Mouse (Mus musculus): ENCODE data around the gene Prmt7. TPM values are rescaled to one million over a fixed set of nuclear protein-coding genes. Genes with fewer than 3 reads are reported as not detected.
A peak's percentile ranks its signal among the peaks of the same experiment; 100 is the strongest.

The Prmt7 gene
- total RNA-seq (2021), result 10 to 100 TPM; 27.5 to 29.8 TPM
- long read RNA-seq, experiment 1, transcript Prmt7-201 (18 exons, 3,472 nt), result major isoform, 116 of 156 reads
- long read RNA-seq, experiment 1, partial matches to known transcripts, result 35 of 156 reads
- long read RNA-seq, experiment 1, other reads (novel, unspliced or antisense), result 5 of 156 reads
- long read RNA-seq, experiment 2, transcript Prmt7-201 (18 exons, 3,472 nt), result major isoform, 114 of 164 reads
- long read RNA-seq, experiment 2, partial matches to known transcripts, result 44 of 164 reads
- long read RNA-seq, experiment 2, other reads (novel, unspliced or antisense), result 6 of 164 reads

DNA sequence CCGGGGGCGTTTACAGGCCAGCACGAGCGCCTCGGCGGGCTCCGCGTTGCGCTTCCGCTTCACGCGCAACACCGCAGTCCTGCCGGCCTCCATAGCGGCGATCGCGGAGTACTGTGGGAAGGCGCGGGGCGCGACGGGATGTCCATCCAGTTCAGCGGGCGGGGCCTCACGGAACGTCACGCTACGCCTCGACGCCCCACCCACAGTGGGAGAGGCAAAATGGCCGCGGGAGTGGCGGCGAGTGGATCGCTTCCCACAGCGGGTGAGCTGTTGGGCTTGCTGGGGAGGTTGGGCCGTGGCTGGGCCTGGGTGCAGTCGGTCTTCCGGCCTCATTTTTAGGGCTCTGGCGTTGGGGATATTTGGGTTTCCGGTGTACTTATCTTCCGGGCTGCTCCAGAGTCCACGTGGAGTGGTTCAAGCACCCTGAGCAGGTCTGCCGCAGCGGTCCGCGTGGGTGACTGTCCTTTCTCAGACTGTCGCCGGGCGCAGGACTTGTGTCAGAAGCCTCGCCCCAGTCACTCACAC is at the start of gene Prmt7, which contains the start of gene Slc7a6os:
Prmt7 (plus strand) TSS at position 116 of the 525 bp plus-strand sequence.
Slc7a6os (minus strand) TSS at position 115 of the 525 bp plus-strand sequence.
- intact Hi-C loops (cut with DNase I), result no loop called here
- DNase-seq, result peak; percentile 97
- peak within 1 kb of the TSS; percentile 80 for H3K4me3 ChIP-seq
- no peak for TF ChIP-seq CTCF (IDR thresholded peaks at IDR 0.05)
- H3K27ac ChIP-seq, result peak within 1 kb of the TSS; percentile 98

DNA sequence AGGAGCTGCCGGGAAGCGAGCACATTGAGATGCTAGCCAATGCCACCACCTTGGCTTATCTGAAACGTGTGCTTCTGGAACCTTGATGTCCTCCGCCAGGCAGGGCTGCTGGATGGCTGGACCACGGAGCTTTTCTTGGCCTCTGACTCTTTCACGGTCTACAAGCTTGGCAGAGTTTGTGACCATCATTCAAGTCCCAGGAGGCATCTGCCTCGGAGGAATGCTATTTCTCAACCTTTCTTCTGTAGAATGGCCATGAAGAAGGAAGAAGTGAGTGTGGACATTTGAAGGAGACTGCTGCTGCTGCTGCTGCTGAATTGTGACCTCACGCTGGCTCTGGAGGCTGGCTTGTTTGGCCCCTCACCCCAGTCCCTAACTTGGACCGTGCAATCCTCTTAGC is 47.5 kb upstream of the Prmt7 start:
- intact Hi-C loops (cut with DNase I), result no loop called here
- no peak for TF ChIP-seq CTCF (IDR thresholded peaks at IDR 0.05)
- H3K27ac ChIP-seq, result no peak overlapping the region

DNA sequence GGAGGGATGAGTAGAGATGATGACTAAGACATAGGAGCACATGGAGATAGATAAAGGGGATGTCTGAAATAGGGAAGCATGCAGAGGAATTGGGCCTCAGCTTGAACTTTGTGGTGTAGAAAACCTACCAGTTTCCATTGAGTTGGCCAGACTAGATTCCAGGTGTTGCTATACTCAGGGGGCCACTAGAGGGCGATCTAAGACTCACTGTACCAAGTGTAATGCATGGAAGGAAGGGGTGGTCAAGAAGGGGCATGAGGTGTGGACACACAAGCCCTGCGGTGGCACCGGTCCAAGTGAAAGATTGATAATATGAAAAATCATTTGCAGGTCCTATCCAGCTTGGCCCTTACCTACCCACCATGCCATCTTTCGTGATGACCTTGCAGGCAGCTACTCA is 45.3 kb upstream of the Prmt7 start:
- TF ChIP-seq CTCF (IDR thresholded peaks at IDR 0.05), result peak; percentile 85
- intact Hi-C loops (cut with DNase I), result no loop called here
- H3K4me3 ChIP-seq, result no peak overlapping the region
- DNase-seq, result peak; percentile 76
- H3K27ac ChIP-seq, result peak overlapping the region; percentile 12; the same call in 1 of the 2 replicates

More for the DNA sequence above, 47.5 kb upstream of the Prmt7 start:
- DNase-seq, result no peak
- H3K4me3 ChIP-seq, result no peak overlapping the region

DNA sequence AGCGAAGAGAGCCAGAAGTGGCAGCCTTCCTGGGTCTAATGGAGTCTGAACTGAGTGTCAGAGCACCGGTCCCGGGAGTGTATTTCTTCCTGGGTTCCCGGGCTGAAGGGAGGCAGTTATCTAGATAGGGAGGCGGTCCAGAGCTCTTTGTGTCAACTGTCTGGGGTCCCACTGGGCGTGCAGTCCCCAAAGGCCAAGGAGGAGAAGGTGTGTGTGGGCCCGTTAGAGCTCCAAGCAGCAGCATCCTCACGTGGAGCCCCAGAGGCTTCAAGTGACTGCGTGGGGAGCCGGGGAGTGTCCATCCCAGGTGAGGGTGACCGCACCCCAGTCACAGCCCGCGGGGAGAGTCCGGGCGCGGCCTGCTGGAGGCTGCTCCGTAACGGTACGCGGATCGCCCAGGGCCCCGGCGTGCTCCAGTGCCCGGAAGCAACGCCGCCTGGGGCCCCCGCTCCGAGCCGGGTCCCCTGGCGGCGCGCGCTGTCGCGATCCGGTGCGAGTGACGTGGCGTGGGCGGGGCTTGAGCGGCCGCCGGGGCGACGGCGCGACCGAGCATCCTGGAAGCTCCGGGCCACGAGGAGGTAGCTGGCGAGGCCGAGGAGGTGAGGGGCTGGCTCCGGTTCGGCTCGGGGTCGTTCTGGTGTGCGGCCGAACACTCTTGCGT is 42.2 kb upstream of the Prmt7 start, which contains the start of gene Slc7a6:
Slc7a6 (plus strand) TSS at position 502 of the 661 bp plus-strand sequence.
- Histone ChIP-seq H3K27ac (peak within 1 kb of the TSS; percentile 90), H3K4me3 (peak within 1 kb of the TSS; percentile 90)
- peak; percentile 93 for DNase-seq
- intact Hi-C loops (cut with DNase I), result no loop called here
- peak; percentile 21; the same call in 1 of the 2 replicates for TF ChIP-seq CTCF (IDR thresholded peaks at IDR 0.05)

DNA sequence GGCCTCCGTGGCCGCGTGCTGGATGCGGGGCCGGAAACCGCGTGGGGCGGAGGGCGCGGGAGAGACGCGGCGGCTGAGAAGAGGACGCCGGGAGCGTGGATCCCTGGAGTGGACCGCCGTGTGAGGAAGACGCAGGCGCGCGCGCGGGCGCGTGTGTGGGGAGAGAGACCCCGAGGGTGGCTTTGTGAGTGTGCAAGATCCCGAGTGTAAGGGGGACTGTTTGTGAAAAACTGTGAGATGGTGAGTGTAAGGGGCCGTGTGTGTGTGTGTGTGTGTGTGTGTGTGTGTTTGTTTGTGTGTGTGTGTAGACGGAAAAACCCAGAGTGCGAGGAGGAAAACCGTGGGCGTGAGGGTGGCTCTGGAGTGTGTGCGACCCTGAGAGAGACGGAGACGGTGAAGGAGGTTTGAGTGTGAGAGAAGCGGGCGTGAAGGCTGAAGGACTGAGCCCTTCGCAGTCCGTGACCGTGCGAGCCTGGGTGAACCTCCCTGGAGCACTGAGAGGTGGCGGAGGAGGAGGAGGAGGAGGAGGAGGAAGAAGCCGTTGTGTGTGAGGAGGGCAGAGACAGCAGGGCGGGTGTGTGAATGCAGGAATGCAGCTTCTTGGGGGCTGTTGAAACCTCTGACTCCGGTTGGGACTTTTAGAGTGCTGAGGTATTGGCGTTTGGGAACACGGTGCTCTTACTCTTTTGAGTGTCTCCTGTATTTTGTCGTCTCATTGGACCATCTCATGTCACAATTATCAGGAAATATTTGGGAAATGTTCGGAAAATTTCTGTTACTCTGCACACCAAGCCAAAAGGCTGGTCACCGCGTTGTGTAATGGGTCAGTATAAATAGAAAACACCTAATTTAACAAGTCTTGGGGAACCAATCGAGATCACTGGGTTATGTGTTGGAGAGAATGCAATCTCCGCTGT is 41.5 kb upstream of the Prmt7 start:
- intact Hi-C loops (cut with DNase I), result no loop called here

DNA sequence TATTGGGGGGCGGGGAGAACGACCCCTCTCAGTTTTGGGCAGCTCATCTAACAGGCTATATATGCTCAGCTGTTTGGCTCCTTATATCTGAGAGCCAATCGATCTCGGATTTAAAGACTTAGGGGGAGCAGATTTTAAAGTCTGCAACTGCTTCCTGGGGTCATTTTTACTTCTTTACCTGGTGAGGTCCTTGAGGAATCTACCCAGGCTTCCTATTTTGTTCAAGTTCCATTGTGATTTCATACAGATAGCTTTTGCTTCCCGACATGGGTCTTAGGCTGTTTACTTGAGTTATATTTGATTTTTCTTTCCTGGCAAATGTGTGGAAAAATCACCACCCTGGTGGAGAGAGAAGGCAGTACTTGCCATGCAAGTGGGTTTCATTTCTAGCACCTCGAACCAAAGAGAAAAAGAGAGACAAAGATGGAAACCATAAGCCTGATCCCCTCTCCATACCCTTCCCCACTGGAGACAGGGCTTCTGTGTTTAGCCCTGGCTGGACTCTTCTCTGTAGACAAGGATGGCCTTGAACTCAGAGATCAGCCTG is 40.7 kb upstream of the Prmt7 start:
- Histone ChIP-seq H3K27ac (peak overlapping the region; percentile 90), H3K4me3 (peak overlapping the region; percentile 90)
- intact Hi-C loops (cut with DNase I), result no loop called here
- no peak for DNase-seq
- no peak for TF ChIP-seq CTCF (IDR thresholded peaks at IDR 0.05)

More for the DNA sequence above, 41.5 kb upstream of the Prmt7 start:
- TF ChIP-seq CTCF (IDR thresholded peaks at IDR 0.05), result no peak
- Histone ChIP-seq H3K4me3 (peak overlapping the region; percentile 90), H3K27ac (peak overlapping the region; percentile 90)
- DNase-seq, result peak; percentile 54

DNA sequence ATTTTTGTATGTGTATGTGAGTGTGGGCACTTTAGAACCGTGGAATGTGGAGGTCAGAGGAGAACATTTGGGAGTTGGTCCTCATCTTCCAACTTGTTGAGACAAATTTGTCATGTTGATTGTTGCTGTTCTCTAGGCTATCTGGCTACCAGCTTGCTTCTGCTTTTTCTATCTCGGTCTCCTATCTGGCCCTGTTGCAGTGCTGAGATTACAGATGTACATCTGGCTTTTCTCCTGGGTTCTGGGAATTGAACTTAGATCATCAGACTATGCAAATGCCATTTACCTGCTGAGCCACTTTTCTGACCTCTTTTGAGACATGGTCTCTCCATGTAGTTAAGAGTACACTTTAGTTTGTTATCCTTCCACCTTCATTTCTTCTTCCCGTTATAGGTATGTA is 37.2 kb upstream of the Prmt7 start:
- intact Hi-C loops (cut with DNase I), result no loop called here
- H3K4me3 ChIP-seq, result no peak overlapping the region
- TF ChIP-seq CTCF (IDR thresholded peaks at IDR 0.05), result no peak
- no peak for DNase-seq
- H3K27ac ChIP-seq, result no peak overlapping the region

DNA sequence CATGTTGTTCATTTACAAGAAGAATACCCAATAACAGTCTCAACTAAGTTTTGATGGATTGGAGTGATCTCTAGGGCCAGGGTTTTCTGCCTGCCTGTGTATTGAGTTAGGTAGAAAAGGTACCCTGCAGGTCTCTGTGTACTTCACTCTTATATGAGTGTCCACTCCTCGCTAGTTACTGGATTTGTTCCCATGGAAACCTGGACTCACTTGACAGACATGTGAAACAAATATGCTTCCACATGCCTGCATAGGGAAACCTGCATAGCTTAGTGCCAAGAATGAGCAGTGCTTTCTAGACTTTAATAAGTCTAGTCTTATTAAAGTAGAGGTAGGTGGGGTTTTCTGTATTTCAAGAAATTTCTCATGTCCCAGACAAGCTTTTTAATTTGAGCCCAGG is 33.8 kb upstream of the Prmt7 start:
- no peak for TF ChIP-seq CTCF (IDR thresholded peaks at IDR 0.05)
- no peak for DNase-seq
- Histone ChIP-seq H3K27ac (no peak overlapping the region), H3K4me3 (no peak overlapping the region)
- intact Hi-C loops (cut with DNase I), result no loop called here

DNA sequence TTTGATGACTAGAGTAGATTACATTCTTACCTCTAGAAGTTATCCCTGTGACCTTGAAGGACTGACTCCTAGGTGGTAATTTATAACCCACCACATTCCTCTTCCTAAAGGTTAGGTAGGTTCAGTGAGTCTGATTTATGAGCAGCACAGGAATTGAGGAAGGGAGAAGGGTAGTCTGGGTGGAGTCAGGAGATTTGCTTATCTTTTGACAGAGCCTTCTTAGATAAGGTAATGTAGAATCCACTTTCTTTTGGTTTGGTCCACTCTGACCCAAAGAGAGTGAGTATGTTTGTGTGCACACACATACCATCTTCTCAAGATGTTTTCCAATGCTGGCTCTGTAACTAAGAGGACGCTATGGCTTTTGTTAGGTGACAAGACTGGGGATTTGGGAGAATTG is 33.1 kb upstream of the Prmt7 start:
- no peak overlapping the region for H3K27ac ChIP-seq
- TF ChIP-seq CTCF (IDR thresholded peaks at IDR 0.05), result no peak
- H3K4me3 ChIP-seq, result no peak overlapping the region
- DNase-seq, result no peak
- intact Hi-C loops (cut with DNase I), result no loop called here

DNA sequence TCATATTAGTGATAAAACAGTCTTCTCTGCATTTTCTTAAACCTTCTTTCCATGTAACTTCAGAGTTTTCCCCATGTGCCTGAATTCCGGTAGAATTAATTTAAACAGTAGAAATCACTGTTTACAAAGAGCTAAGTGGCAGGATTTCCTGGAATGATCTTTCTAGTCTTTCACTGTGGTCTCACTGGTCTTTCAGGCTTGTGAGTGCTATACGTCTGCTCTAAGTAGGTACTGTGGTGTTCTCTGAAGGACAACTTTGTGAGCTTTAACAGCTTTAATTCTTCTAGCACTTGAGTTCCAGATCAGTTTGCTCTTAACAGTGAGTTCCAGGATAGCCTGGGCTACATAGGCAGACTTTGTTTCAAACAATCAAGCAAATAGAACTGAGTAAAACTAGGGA is 32.3 kb upstream of the Prmt7 start:
- Histone ChIP-seq H3K27ac (no peak overlapping the region), H3K4me3 (no peak overlapping the region)
- intact Hi-C loops (cut with DNase I), result no loop called here
- no peak for DNase-seq
- no peak for TF ChIP-seq CTCF (IDR thresholded peaks at IDR 0.05)

DNA sequence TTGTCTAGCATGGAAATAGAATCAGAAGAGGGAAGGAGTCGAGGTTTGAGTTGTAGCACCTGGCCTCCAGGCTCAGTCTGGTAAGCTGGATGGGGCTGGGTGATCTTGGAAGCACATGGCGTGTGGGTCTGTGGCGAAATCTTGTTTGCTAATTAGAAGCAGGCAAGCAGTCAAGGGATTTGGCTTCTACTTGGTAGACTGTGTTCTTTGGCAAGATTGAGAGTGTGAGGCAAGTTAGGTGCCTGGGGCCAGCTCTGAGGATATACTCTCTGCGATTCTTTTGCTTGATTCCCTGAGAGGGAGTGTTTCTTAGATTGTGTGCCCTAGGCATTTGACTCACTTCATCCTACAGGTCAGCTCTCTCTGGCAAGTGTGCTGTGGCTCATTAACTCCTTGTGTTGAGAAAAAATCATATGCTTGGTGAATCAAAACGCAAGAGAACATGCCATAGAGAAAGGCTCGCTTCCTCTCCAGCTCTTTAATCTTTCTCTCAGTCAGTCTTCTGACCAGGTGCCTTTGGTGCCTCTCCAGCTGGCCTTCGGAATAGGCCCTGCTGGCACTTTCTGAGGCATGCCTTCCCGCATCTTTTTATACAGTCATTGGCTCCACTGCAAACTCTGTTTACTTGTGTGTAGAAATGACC is 25.0 kb upstream of the Prmt7 start:
- Histone ChIP-seq H3K4me3 (peak overlapping the region; percentile 33), H3K27ac (peak overlapping the region; percentile 77)
- no peak for TF ChIP-seq CTCF (IDR thresholded peaks at IDR 0.05)
- intact Hi-C loops (cut with DNase I), result no loop called here
- peak; percentile 78 for DNase-seq

All from gastrocnemius, adult 2 months (tissue).